Mouse (Mus musculus): ENCODE results near the gene Kank1. TPM values are rescaled to one million over a fixed set of nuclear protein-coding genes. Genes with fewer than 3 reads are reported as not detected.

Gene Kank1
- polyA plus RNA-seq, 1 experiment from 2014 or later = 21.8 TPM

GRCm38 (mm10) chr19:25400212-25400913 lies 163.6 kb downstream of the Kank1 start:
- H3K9me3 ChIP-seq (ENCODE audit: control insufficient read depth, low read depth, low read length) = no peaks in the 10 kb centered on the region
- 21% methylated on average over 13 of the region's 13 CpGs for WGBS
- no peak overlapping the region for H3K9ac ChIP-seq (replicated peaks; ENCODE audit: low read depth, low read length)
- peak overlapping the region; percentile 70 for H3K27ac ChIP-seq (ENCODE audit: low read length)
- peaks cover 30% of the 10 kb centered on the region for H3K4me1 ChIP-seq (ENCODE audit: control insufficient read depth, insufficient read depth, low read length)
- H3K27me3 ChIP-seq (ENCODE audit: control insufficient read depth, insufficient read depth, low read length) = no peaks in the 10 kb centered on the region
- no peak overlapping the region for H3K4me3 ChIP-seq (ENCODE audit: low read depth, low read length)
- peak overlapping the region; percentile 41 for H3K4me2 ChIP-seq (replicated peaks; ENCODE audit: low read depth, low read length)
- H3K36me3 ChIP-seq (ENCODE audit: control insufficient read depth, insufficient read depth, low read length) = no peaks in the 10 kb centered on the region
- peak; percentile 59 for ATAC-seq (ENCODE audit: insufficient number of reproducible peaks, insufficient read depth, low FRiP score, low read depth)

- H3K36me3 ChIP-seq (ENCODE audit: control insufficient read depth, insufficient read depth, low read length) = no peaks in the 10 kb centered on the region
- no peak for ATAC-seq (ENCODE audit: insufficient number of reproducible peaks, insufficient read depth, low FRiP score, low read depth)
- peaks cover 35% of the 10 kb centered on the region for H3K4me1 ChIP-seq (ENCODE audit: control insufficient read depth, insufficient read depth, low read length)
- H3K9ac ChIP-seq (replicated peaks; ENCODE audit: low read depth, low read length) = no peak overlapping the region
- H3K27ac ChIP-seq (ENCODE audit: low read length) = no peak overlapping the region
- H3K4me3 ChIP-seq (ENCODE audit: low read depth, low read length) = no peak overlapping the region
- H3K4me2 ChIP-seq (replicated peaks; ENCODE audit: low read depth, low read length) = no peak overlapping the region
- no peaks in the 10 kb centered on the region for H3K27me3 ChIP-seq (ENCODE audit: control insufficient read depth, insufficient read depth, low read length)
- 76% methylated on average over 8 of the region's 8 CpGs for WGBS
- no peaks in the 10 kb centered on the region for H3K9me3 ChIP-seq (ENCODE audit: control insufficient read depth, low read depth, low read length)
These were observed 164.7 kb downstream of the Kank1 start for GRCm38 (mm10) chr19:25401521-25401920.

DNA sequence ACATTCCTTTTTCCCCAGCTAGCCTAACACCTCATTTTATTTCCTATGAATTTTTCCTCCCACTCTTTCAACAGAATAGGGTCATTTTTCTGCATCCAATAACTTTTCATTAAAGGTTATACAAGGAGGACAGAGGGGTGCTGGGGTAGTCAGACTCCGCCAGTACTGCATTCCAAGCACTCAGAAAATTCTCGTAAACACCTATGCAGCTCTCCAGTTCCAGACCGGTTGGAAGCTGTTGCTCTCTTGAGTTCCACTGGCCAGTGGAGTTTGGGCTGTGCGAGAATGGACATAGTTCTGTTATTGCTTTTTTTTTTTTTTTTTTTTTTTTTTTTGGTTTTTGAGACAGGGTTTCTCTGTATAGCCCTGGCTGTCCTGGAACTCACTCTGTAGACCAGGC lies 167.4 kb downstream of the Kank1 start:
- no peak overlapping the region for H3K4me2 ChIP-seq (replicated peaks; ENCODE audit: low read depth, low read length)
- ATAC-seq (ENCODE audit: insufficient number of reproducible peaks, insufficient read depth, low FRiP score, low read depth) = no peak
- no peak overlapping the region for H3K4me3 ChIP-seq (ENCODE audit: low read depth, low read length)
- no peaks in the 10 kb centered on the region for H3K27me3 ChIP-seq (ENCODE audit: control insufficient read depth, insufficient read depth, low read length)
- H3K9me3 ChIP-seq (ENCODE audit: control insufficient read depth, low read depth, low read length) = no peaks in the 10 kb centered on the region
- H3K4me1 ChIP-seq (ENCODE audit: control insufficient read depth, insufficient read depth, low read length) = peaks cover 42% of the 10 kb centered on the region
- WGBS = 84% methylated on average over 4 of the region's 4 CpGs
- no peak overlapping the region for H3K9ac ChIP-seq (replicated peaks; ENCODE audit: low read depth, low read length)
- H3K36me3 ChIP-seq (ENCODE audit: control insufficient read depth, insufficient read depth, low read length) = no peaks in the 10 kb centered on the region
- H3K27ac ChIP-seq (ENCODE audit: low read length) = no peak overlapping the region

- H3K36me3 ChIP-seq (ENCODE audit: control insufficient read depth, insufficient read depth, low read length) = peaks cover 10% of the 10 kb centered on the region
- H3K9me3 ChIP-seq (ENCODE audit: control insufficient read depth, low read depth, low read length) = no peaks in the 10 kb centered on the region
- no peaks in the 10 kb centered on the region for H3K27me3 ChIP-seq (ENCODE audit: control insufficient read depth, insufficient read depth, low read length)
- ATAC-seq (ENCODE audit: insufficient number of reproducible peaks, insufficient read depth, low FRiP score, low read depth) = no peak
- 39% methylated on average over 6 of the region's 6 CpGs for WGBS
- H3K4me2 ChIP-seq (replicated peaks; ENCODE audit: low read depth, low read length) = peak overlapping the region; percentile 82
- H3K27ac ChIP-seq (ENCODE audit: low read length) = peak overlapping the region; percentile 74
- H3K4me1 ChIP-seq (ENCODE audit: control insufficient read depth, insufficient read depth, low read length) = peaks cover 24% of the 10 kb centered on the region
- H3K4me3 ChIP-seq (ENCODE audit: low read depth, low read length) = no peak overlapping the region
- H3K9ac ChIP-seq (replicated peaks; ENCODE audit: low read depth, low read length) = no peak overlapping the region
These were observed 169.2 kb downstream of the Kank1 start for GRCm38 (mm10) chr19:25405987-25406386.

DNA sequence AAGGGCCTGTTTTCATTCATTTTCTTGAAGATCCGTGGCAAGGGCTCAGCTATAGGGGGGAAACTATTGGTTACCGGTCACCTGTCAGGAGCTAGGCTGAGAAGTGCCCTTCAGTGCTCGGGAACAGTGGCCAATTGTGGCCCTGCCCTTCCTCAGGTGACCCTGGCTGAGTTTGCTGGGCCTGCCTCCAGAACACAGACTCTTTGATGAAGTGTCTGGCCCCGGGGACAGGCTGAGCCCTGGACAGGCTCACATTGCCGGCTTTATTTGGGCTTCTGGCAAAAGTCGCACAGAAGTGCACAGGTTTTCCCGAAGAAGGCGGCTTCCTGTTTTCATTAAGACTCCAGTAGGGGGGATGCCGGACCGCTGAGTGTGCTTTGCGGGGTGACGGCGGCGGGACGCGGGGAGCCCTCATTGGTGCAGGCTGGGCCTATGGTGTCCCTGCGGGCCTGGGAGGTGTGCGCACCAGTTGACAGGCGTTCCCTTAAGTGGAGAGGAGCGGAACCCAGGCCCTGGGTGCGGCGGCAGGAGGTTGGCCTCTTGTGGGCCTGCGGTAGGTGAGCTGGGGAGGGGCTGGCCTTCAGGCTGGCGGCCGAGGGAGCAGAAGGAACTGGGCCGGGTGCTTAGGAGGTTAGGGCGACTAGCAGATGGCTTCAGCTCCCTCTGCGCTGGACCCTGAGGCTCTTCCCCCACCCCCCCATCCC lies 169.9 kb downstream of the Kank1 start:
- peak overlapping the region; percentile 82 for H3K4me2 ChIP-seq (replicated peaks; ENCODE audit: low read depth, low read length)
- peak; percentile 88 for ATAC-seq (ENCODE audit: insufficient number of reproducible peaks, insufficient read depth, low FRiP score, low read depth)
- WGBS = 2% methylated on average over 28 of the region's 28 CpGs

GRCm38 (mm10) chr19:25407185-25407886 lies 170.6 kb downstream of the Kank1 start:
- Histone ChIP-seq H3K4me1 (ENCODE audit: control insufficient read depth, insufficient read depth, low read length) (peaks cover 18% of the 10 kb centered on the region), H3K27ac (ENCODE audit: low read length) (peak overlapping the region; percentile 74), H3K27me3 (ENCODE audit: control insufficient read depth, insufficient read depth, low read length) (no peaks in the 10 kb centered on the region), H3K9me3 (ENCODE audit: control insufficient read depth, low read depth, low read length) (no peaks in the 10 kb centered on the region), H3K4me3 (ENCODE audit: low read depth, low read length) (peak overlapping the region; percentile 41), H3K36me3 (ENCODE audit: control insufficient read depth, insufficient read depth, low read length) (peaks cover 14% of the 10 kb centered on the region), H3K4me2 (replicated peaks; ENCODE audit: low read depth, low read length) (peak overlapping the region; percentile 82), H3K9ac (replicated peaks; ENCODE audit: low read depth, low read length) (peak overlapping the region; percentile 43; the same call in 1 of the 2 replicates)
- peak; percentile 16; the same call in 1 of the 2 replicates for ATAC-seq (ENCODE audit: insufficient number of reproducible peaks, insufficient read depth, low FRiP score, low read depth)
- 3% methylated on average over 10 of the region's 10 CpGs for WGBS

More for the DNA sequence above, 169.9 kb downstream of the Kank1 start:
- no peaks in the 10 kb centered on the region for H3K9me3 ChIP-seq (ENCODE audit: control insufficient read depth, low read depth, low read length)
- H3K27me3 ChIP-seq (ENCODE audit: control insufficient read depth, insufficient read depth, low read length) = no peaks in the 10 kb centered on the region
- peak overlapping the region; percentile 74 for H3K27ac ChIP-seq (ENCODE audit: low read length)
- H3K36me3 ChIP-seq (ENCODE audit: control insufficient read depth, insufficient read depth, low read length) = peaks cover 14% of the 10 kb centered on the region
- peak overlapping the region; percentile 41 for H3K4me3 ChIP-seq (ENCODE audit: low read depth, low read length)
- H3K4me1 ChIP-seq (ENCODE audit: control insufficient read depth, insufficient read depth, low read length) = peaks cover 18% of the 10 kb centered on the region
- H3K9ac ChIP-seq (replicated peaks; ENCODE audit: low read depth, low read length) = peak overlapping the region; percentile 43; the same call in 1 of the 2 replicates

GRCm38 (mm10) chr19:25407887-25408236 lies 171.1 kb downstream of the Kank1 start:
- peaks cover 14% of the 10 kb centered on the region for H3K36me3 ChIP-seq (ENCODE audit: control insufficient read depth, insufficient read depth, low read length)
- peaks cover 18% of the 10 kb centered on the region for H3K4me1 ChIP-seq (ENCODE audit: control insufficient read depth, insufficient read depth, low read length)
- 3% methylated on average over 6 of the region's 6 CpGs for WGBS
- no peaks in the 10 kb centered on the region for H3K9me3 ChIP-seq (ENCODE audit: control insufficient read depth, low read depth, low read length)
- H3K27me3 ChIP-seq (ENCODE audit: control insufficient read depth, insufficient read depth, low read length) = no peaks in the 10 kb centered on the region
- 0 out of 2 replicates have a peak overlapping the region, but pooled peaks have one; percentile 43 for H3K9ac ChIP-seq (replicated peaks; ENCODE audit: low read depth, low read length)
- peak overlapping the region; percentile 82 for H3K4me2 ChIP-seq (replicated peaks; ENCODE audit: low read depth, low read length)
- peak overlapping the region; percentile 74; the same call in 1 of the 2 replicates for H3K27ac ChIP-seq (ENCODE audit: low read length)
- peak overlapping the region; percentile 41 for H3K4me3 ChIP-seq (ENCODE audit: low read depth, low read length)
- no peak for ATAC-seq (ENCODE audit: insufficient number of reproducible peaks, insufficient read depth, low FRiP score, low read depth)

- H3K27me3 ChIP-seq (ENCODE audit: control insufficient read depth, insufficient read depth, low read length) = no peaks in the 10 kb centered on the region
- H3K9me3 ChIP-seq (ENCODE audit: control insufficient read depth, low read depth, low read length) = no peaks in the 10 kb centered on the region
- no peak overlapping the region for H3K27ac ChIP-seq (ENCODE audit: low read length)
- ATAC-seq (ENCODE audit: insufficient number of reproducible peaks, insufficient read depth, low FRiP score, low read depth) = no peak
- 89% methylated on average over 9 of the region's 9 CpGs for WGBS
- H3K36me3 ChIP-seq (ENCODE audit: control insufficient read depth, insufficient read depth, low read length) = peaks cover 14% of the 10 kb centered on the region
- peaks cover 18% of the 10 kb centered on the region for H3K4me1 ChIP-seq (ENCODE audit: control insufficient read depth, insufficient read depth, low read length)
- no peak overlapping the region for H3K4me2 ChIP-seq (replicated peaks; ENCODE audit: low read depth, low read length)
- no peak overlapping the region for H3K4me3 ChIP-seq (ENCODE audit: low read depth, low read length)
- H3K9ac ChIP-seq (replicated peaks; ENCODE audit: low read depth, low read length) = no peak overlapping the region
These were observed 172.5 kb downstream of the Kank1 start for GRCm38 (mm10) chr19:25409239-25409638.

All from stomach, embryonic 14.5 days (tissue).